Mouse (Mus musculus) layer of hippocampus, adult 2 months (tissue): ENCODE measurements at regions not wholly inside any gene's neighbourhood (a gene's known extent, or its start where the extent isn't known, plus 50 kb on each side); places are given as distances from the start of the nearest gene placed in this dataset.

ENCODE experiments used
- DNase-seq, 2 experiments: peaks; one replicate each; pipeline ENCODE4 v3.0.0; 2022; ENCODE audit warnings: low spot score in 2 of 2
- H3K27ac ChIP-seq: fragments of 200-600 bp; 2 replicates; pipeline ENCODE4 v1.8.1; 2022
- H3K4me3 ChIP-seq: fragments of 200-600 bp; 2 replicates; pipeline ENCODE4 v1.8.1; 2022; ENCODE audit warnings: mild to moderate bottlenecking
- CTCF ChIP-seq: fragments of 200-600 bp; conservative IDR thresholded peaks from 2 replicates; pipeline ENCODE4 v1.8.1; 2022; ENCODE audit warnings: antibody characterized with exemption, mild to moderate bottlenecking, moderate library complexity

DNA sequence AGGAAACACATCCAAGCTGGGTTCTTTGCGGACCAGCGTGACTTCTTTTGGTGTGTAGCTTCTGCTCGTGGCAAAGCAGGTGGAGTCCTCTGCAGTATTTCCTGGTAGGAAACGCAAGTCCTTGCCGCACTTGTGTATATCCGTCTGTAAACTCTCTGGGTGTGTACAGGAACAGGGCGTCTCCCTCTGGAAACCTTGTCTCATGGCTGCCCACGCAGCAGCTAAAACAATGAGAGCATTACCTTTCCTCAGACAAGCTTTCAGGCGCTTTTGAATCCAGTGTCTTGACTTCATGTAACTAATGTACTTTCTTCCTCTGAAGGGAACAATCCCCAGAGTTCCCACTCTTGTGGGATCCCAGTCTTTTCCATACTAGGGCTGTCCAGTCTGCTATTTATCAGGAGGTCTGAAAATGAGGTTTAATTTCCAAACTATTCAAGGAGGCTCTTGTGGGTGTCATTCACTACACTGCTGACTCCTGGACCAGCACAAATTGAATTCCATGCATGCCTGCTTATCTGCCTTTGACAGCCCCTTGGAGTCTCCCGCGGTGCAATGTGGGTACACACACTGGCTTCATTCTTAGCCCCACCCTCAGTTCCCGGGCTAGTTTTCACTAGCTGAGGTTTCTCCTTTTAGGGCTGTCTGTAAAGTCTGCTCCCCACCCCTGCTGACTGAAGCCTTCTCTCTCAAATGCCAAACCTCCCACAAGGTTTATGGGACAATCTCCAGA, 161.6 kb upstream of the Anxa10 start:
- H3K27ac ChIP-seq = no peak overlapping the region
- DNase-seq = peak in 1 of 2 experiments; percentile 0
- no peak for TF ChIP-seq CTCF
- no peak overlapping the region for H3K4me3 ChIP-seq

DNA sequence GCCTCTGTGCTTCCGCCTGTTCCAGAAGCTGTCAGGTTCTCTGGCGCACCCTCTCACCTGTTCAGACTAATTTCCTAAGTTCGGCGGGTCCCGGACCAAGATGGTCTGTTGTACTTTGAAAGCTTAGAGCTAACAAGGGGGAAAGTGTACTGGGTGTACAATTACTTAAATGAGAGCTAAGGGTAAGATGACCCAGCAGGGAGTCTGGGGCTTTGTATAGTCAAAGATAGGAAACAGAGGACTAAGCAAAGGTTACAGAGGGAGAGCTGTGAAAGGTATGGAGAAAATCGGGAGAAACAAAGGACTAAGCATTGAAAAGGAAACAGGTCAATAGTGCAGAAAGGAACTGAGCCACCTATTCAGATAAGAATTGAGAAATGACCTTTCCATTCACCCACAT, 127.6 kb upstream of the Anxa10 start:
- TF ChIP-seq CTCF = no peak
- no peak for DNase-seq
- Histone ChIP-seq H3K27ac (no peak overlapping the region), H3K4me3 (no peak overlapping the region)
